Mouse (Mus musculus) v-Abl transformed pro-B cells (cell line): Measurements from ENCODE around the gene Cib4.

ENCODE experiments used
- in situ Hi-C, 2 experiments: fragments of 400-800 bp; cut with MboI; formaldehyde crosslinking; loops; one replicate each; pipeline ENCODE4 v1.15.1; 2025; ENCODE audit not compliant: unreplicated experiment in 2 of 2

Gene Cib4

DNA sequence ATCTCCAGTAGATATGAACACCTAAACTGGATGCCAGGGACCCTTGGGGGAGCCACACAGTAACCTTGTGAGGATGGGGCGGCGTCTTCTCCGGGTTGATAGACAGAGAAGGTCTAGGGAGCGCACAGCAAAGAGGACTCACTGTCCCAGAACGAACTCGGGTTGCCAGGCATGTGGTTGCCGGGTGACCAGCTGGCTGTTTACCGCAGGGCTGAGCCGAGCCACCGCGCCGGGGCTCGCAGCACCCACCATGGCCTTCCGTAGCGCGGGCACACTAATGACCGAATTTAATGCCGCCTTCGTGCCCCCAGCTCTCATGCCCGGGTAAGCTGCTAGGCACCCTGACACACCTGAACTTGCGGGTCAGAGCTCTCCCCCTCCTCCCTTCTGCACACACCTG lies 79.8 kb downstream of the Cib4 start, which contains the start of gene 1700001C02Rik:
1700001C02Rik (plus strand) TSS at position 187 of the 400 bp plus-strand sequence.
- in situ Hi-C loops, result no loop called here

DNA sequence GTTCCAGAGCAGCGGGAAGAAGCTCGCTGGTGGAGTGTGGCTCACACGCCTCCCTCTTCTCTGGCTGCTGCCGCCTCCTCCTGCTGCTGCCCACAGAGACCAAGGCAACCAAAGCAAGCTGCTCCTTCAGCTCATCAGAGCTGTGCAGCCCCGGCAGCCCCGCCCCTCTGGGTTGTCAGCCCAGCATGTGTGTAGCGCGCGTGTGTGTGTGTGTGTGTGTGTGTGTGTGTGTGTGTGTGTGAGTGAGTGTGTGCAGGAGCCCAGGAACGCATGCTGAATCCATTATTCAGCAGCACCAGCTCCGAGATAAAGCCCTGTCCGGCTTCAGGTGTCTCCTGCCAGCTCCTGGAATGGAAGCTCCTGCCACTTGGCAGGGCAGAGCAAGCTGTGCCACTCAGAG lies 83.8 kb downstream of the Cib4 start, which contains the start of gene Otof:
Otof (minus strand) TSS at position 112 of the 400 bp plus-strand sequence.
- in situ Hi-C loops, result no loop called here

DNA sequence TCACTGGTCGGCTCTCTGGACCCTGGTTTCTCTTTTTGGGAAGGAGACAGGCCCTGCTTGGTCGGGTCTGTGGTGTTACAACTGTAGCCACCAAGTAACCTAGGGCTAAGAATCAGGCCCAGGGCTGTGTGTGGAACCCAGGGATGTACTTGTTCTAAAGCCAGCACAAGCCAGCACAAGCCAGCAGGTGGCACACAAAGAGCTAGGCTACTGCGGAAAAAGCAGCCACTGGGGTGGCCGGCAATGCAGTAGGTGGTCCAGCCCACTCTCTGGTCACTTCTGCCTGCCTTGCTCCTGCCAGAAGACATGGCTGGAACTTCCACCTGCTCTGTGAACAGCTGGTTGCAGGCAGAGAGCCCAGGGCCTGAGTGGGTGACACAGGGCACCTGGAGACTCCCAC lies 85.5 kb downstream of the Cib4 start:
- in situ Hi-C loops, result no loop called here

DNA sequence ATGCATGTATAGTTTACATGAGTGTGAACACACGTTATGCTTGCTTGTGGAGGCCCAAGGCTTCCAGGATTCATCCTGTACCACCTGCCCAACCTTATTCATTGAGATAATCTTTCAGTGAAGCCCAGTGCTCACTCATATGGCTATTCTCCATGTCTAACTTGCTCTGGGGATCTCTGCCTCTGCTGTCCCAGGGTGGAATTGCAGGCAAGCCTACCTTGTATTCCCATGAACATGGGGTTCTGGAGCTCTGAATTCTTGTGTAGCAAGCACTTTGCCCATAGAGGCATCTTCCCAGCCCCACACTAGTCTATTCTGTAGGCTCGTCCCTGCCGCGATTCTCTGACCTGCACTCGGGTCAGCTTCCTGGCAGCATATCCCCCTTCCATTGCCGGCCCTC lies 89.6 kb downstream of the Cib4 start:
- in situ Hi-C loops, result no loop called here

DNA sequence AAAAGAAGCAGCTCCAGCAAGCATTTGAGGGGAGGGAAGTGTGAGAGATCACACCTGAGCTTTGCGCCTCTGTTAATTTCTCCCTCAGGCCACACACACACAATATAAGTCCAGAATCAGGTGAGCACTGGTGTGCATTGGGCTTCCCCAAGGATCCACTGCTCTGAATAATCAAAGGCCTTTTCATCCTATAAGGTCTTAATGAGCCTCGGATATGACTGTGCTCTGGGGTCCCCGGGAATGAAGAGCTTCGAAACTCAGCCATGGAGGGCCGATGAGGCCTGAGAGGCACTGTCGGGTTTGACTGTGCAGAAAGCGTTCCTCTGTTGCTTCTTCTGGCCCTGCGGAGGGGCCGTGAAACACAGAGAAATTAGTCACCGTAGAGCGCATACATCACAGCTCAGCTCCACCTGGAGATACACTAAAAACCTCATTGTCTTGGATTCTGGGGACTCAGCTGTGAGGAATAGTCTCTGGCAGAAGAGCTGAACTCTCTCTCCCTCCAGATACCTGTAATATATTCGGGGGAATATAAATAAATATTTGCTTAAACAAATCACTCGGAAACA lies 101.2 kb downstream of the Cib4 start:
- in situ Hi-C loops, result no loop called here

DNA sequence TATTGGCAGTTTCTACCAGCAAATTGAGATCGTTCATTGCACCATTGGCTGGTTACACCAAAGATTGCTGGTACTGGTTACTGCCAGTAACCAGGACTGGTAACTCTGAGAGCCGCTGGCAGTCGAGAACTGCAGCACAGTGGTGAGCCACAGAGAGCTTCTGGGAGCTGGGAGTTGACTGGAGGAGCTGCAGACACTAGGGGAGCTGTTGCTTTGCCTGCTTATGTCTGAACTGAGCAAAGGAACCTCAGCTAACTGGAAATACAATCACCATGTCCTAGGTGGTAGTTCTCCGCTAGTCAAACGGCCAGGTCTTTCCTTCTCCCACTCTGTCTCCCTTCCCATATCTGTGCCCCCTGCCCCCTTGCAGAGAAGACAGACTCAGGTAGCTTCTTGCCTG lies 103.4 kb downstream of the Cib4 start:
- in situ Hi-C loops, result no loop called here

DNA sequence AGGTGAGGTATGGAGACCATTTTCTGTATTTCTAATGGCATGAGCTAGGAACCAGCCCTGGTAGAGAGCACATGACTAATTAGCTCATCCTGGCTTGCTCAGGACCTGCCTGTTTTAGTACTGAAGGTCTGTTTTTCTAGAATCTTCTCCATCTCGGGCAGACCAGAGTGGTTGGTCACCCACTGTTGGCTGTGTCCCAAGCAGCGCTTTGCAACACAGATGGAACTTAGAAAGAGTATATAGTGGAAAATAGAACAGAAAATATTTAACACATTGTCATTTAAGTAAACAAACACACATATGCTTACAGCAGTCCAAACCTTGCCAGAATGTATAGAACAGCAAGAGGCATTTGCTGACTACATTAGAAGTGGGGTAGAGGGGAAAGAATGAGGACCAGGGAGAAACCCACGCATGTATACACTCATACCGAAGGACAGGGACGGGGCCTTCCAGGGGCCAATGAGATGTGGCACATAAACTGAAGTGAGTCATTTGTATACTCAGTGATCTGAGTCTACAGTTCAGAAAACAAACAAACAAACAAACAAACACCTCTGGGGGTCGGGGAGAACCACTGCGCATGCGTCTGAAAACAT lies 105.2 kb downstream of the Cib4 start:
- in situ Hi-C loops, result no loop called here

DNA sequence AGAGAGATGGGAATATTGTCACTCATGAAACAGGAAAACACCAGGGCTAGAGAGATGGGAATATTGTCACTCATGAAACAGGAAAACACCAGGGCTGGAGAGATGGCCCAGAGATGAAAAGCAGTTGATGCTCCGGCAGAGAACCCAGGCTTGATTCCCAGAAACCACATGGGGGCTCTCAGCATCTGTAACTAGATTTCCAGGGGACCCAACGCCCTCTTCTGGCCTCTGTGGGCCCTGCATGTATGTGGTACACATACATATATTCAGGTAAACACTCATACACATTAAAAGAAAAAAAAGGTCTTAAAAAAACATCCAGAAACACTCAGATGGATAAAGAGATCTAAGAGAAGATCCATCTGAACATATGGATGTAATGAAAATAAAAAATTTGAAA lies 106.7 kb downstream of the Cib4 start:
- in situ Hi-C loops, result no loop called here
